Mouse (Mus musculus): ENCODE data around the gene Wfdc16.
"Not testable (repeated sequence)": the region's sequence is repeated elsewhere in the genome, so short reads cannot be mapped to it uniquely, and the experiment has no call there.

Gene Wfdc16

GRCm38 (mm10) chr2:164603482-164603881, 35.1 kb downstream of the Wfdc16 start:
- DNase-seq (ENCODE audit: low read depth, low spot score): peak; percentile 55

GRCm38 (mm10) chr2:164600179-164600578, 38.4 kb downstream of the Wfdc16 start:
- no peak for DNase-seq (ENCODE audit: low read depth, low spot score)

GRCm38 (mm10) chr2:164593494-164593893, 45.1 kb downstream of the Wfdc16 start, which contains the start of gene Eppin:
TSS of gene Eppin (minus strand) at chr2:164593594.
- DNase-seq (ENCODE audit: low read depth, low spot score): no peak

- peak; percentile 56 for DNase-seq (ENCODE audit: low read depth, low spot score)
These were observed 46.6 kb downstream of the Wfdc16 start for GRCm38 (mm10) chr2:164592014-164592413.

GRCm38 (mm10) chr2:164585025-164585725, 53.4 kb downstream of the Wfdc16 start, which contains the start of gene Wfdc6a:
TSS of gene Wfdc6a (minus strand) at chr2:164585447.
- not testable (repeated sequence) for DNase-seq (ENCODE audit: low read depth, low spot score)
